Mouse (Mus musculus): ENCODE results near the gene Cgref1.

Gene Cgref1

GRCm38 (mm10) chr5:30949654-30950326 lies 4.4 kb upstream of the Cgref1 start:
- DNase-seq, result peak; percentile 74 to 84

- no peak for DNase-seq
Measured at GRCm38 (mm10) chr5:30948620-30949019, 3.2 kb upstream of the Cgref1 start.

- no peak for DNase-seq
Measured at GRCm38 (mm10) chr5:30944344-30944743, 1.0 kb downstream of the Cgref1 start.

GRCm38 (mm10) chr5:30943004-30943403 lies 2.4 kb downstream of the Cgref1 start:
- no peak for DNase-seq

- DNase-seq, result peak in 1 of 2 experiments; percentile 1
Measured at GRCm38 (mm10) chr5:30934725-30935461, 10.5 kb downstream of the Cgref1 start.

- DNase-seq, result peak in 1 of 2 experiments; percentile 1
Measured at GRCm38 (mm10) chr5:30933705-30934104, 11.7 kb downstream of the Cgref1 start.

GRCm38 (mm10) chr5:30931378-30931777 lies 14.0 kb downstream of the Cgref1 start:
- no peak for DNase-seq

GRCm38 (mm10) chr5:30930846-30931245 lies 14.5 kb downstream of the Cgref1 start:
- no peak for DNase-seq

GRCm38 (mm10) chr5:30930121-30930520 lies 15.3 kb downstream of the Cgref1 start:
- DNase-seq, result peak; percentile 81 to 90

- DNase-seq, result no peak
Measured at GRCm38 (mm10) chr5:30927945-30928529, 17.4 kb downstream of the Cgref1 start.

GRCm38 (mm10) chr5:30926073-30926472 lies 19.3 kb downstream of the Cgref1 start:
- no peak for DNase-seq

- no peak for DNase-seq
Measured at GRCm38 (mm10) chr5:30925217-30925616, 20.2 kb downstream of the Cgref1 start.

- no peak for DNase-seq
Measured at GRCm38 (mm10) chr5:30924614-30925013, 20.8 kb downstream of the Cgref1 start.

GRCm38 (mm10) chr5:30923119-30923518 lies 22.3 kb downstream of the Cgref1 start:
- DNase-seq, result no peak

- no peak for DNase-seq
Measured at GRCm38 (mm10) chr5:30922581-30923041, 22.8 kb downstream of the Cgref1 start.

- DNase-seq, result peak; percentile 96 to 97
Measured at GRCm38 (mm10) chr5:30921256-30922033, 23.9 kb downstream of the Cgref1 start, which contains the start of gene Khk. Khk (plus strand) TSS chr5:30921431.

GRCm38 (mm10) chr5:30920621-30921020 lies 24.8 kb downstream of the Cgref1 start:
- no peak for DNase-seq

- no peak for DNase-seq
Measured at GRCm38 (mm10) chr5:30919831-30920614, 25.4 kb downstream of the Cgref1 start.

GRCm38 (mm10) chr5:30918691-30919090 lies 26.7 kb downstream of the Cgref1 start:
- no peak for DNase-seq

GRCm38 (mm10) chr5:30917891-30918670 lies 27.3 kb downstream of the Cgref1 start:
- no peak for DNase-seq

GRCm38 (mm10) chr5:30917348-30917747 lies 28.0 kb downstream of the Cgref1 start:
- DNase-seq, result no peak

Data from cerebellum, postnatal 36 days (tissue).